In the genomic region with DNA sequence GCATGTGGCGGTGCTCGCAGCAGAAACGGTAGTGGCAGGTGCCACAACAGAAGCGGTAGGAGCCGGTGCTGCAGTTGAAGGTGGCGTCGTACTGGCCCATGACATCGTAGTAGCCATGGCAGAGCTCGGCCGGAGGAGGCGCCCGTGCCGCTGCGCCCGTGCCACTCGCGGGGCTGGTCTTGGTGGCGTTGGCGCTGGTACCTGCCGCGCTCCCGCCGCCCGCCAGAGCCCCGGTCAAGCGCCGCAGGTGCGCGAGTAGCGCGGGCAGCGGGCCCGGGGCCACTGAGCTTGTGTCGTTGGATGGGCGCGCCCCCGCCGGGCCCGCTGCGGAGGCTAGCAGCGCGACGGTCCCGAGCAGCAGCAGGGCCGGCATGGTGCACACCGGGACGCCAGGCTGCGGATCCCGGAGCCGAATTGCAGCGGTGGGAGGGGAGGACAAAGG, we compare ENCODE assay signal across 8 mouse cellular contexts. TPM values are rescaled to one million over a fixed set of nuclear protein-coding genes. Genes with fewer than 3 reads are reported as not detected.
DNase-seq lines count a peak whose midpoint lies in the region; ATAC-seq lines count a peak whose summit lies in the region.

No protein-coding gene starts in this region.

- DNase-seq in heart, adult 11 months = peak; percentile 92
- DNase-seq in heart, adult 8-10 months (ENCODE audit: low spot score) = no peak
- DNase-seq in cerebellum, adult 9-11 months = peak; percentile 90
- peak; percentile 47 for DNase-seq in gastrocnemius, postnatal 10 days
- no peak for DNase-seq in liver, embryonic 13.5 days
- peak; percentile 86 for DNase-seq in naive thymus-derived CD4-positive, alpha-beta T cell, adult 2 months (ENCODE audit: low read depth)

- peaks cover 45% of the 10 kb centered on the region for H3K27me3 ChIP-seq in intestine, embryonic 16.5 days (replicated peaks; ENCODE audit: control insufficient read depth, insufficient read depth, low read length)
- H3K27me3 ChIP-seq in liver, embryonic 13.5 days = peaks cover 88% of the 10 kb centered on the region
- peaks cover 32% of the 10 kb centered on the region for H3K27me3 ChIP-seq in stomach, embryonic 15.5 days (replicated peaks)

- under 1% methylated on average over 50 of the region's 51 CpGs for WGBS in intestine, embryonic 16.5 days
- WGBS in liver, embryonic 13.5 days (ENCODE audit: insufficient replicate concordance) = 2% methylated on average over 51 of the region's 51 CpGs
- WGBS in stomach, embryonic 15.5 days = under 1% methylated on average over 51 of the region's 51 CpGs

- peak; percentile 92 for ATAC-seq in intestine, embryonic 16.5 days
- ATAC-seq in liver, embryonic 13.5 days (ENCODE audit: low read depth) = no peak; the same call in 1 of the 2 replicates
- peak; percentile 86; the same call in 1 of the 2 replicates for ATAC-seq in stomach, embryonic 15.5 days (ENCODE audit: insufficient read depth, low FRiP score, low read depth)

- no peaks in the 10 kb centered on the region for H3K9me3 ChIP-seq in intestine, embryonic 16.5 days (ENCODE audit: control insufficient read depth, low read length)
- no peaks in the 10 kb centered on the region for H3K9me3 ChIP-seq in liver, embryonic 13.5 days (replicated peaks)
- no peaks in the 10 kb centered on the region for H3K9me3 ChIP-seq in stomach, embryonic 15.5 days

- H3K4me1 ChIP-seq in intestine, embryonic 16.5 days (ENCODE audit: control insufficient read depth, insufficient read depth, low read length) = peaks cover 8% of the 10 kb centered on the region; the same call in 1 of the 2 replicates
- H3K4me1 ChIP-seq in liver, embryonic 13.5 days (replicated peaks) = peaks cover 6% of the 10 kb centered on the region
- H3K4me1 ChIP-seq in stomach, embryonic 15.5 days = peaks cover 8% of the 10 kb centered on the region

- peak overlapping the region; percentile 92 for H3K4me2 ChIP-seq in intestine, embryonic 16.5 days (ENCODE audit: low read depth, low read length)
- peak overlapping the region; percentile 53 for H3K4me2 ChIP-seq in liver, embryonic 13.5 days
- H3K4me2 ChIP-seq in stomach, embryonic 15.5 days = peak overlapping the region; percentile 88

- H3K9ac ChIP-seq in intestine, embryonic 16.5 days (ENCODE audit: low read depth, low read length) = peak overlapping the region; percentile 61
- no peak overlapping the region for H3K9ac ChIP-seq in liver, embryonic 13.5 days
- H3K9ac ChIP-seq in stomach, embryonic 15.5 days = peak overlapping the region; percentile 16; the same call in 1 of the 2 replicates

- H3K36me3 ChIP-seq in intestine, embryonic 16.5 days (ENCODE audit: control insufficient read depth, insufficient read depth, low read length) = no peaks in the 10 kb centered on the region
- H3K36me3 ChIP-seq in liver, embryonic 13.5 days = no peaks in the 10 kb centered on the region
- H3K36me3 ChIP-seq in stomach, embryonic 15.5 days = no peaks in the 10 kb centered on the region

- H3K27ac ChIP-seq in intestine, embryonic 16.5 days (ENCODE audit: low read length) = no peak overlapping the region
- H3K27ac ChIP-seq in liver, embryonic 13.5 days = no peak overlapping the region
- H3K27ac ChIP-seq in stomach, embryonic 15.5 days = no peak overlapping the region

- H3K4me3 ChIP-seq in intestine, embryonic 16.5 days (ENCODE audit: low read length) = peak overlapping the region; percentile 52
- peak overlapping the region; percentile 36 for H3K4me3 ChIP-seq in liver, embryonic 13.5 days (replicated peaks)
- peak overlapping the region; percentile 46 for H3K4me3 ChIP-seq in stomach, embryonic 15.5 days (replicated peaks)

RNA-seq across cellular contexts. Expression of a gene that starts 8.1 kb away (rescaled TPM):
- total RNA-seq in heart, adult 8-10 months (2022) = under 1 TPM in 3 of 4 experiments, not detected in 1; 0.09 to 0.56 (median 0.25) TPM
- under 1 TPM; 0.12 to 0.18 TPM for total RNA-seq in gastrocnemius, postnatal 10 days (2021)
- polyA plus RNA-seq in intestine, embryonic 16.5 days (2015; fragmentation: Nextera tagmentation; extraction: Ambion mirVana) = 0.12 and 0.15 TPM in 2 replicates
- polyA plus RNA-seq in liver, embryonic 13.5 days (2015; fragmentation: Nextera tagmentation; extraction: Ambion mirVana) = not detected in 2 replicates
- polyA plus RNA-seq in stomach, embryonic 15.5 days (2015; fragmentation: Nextera tagmentation; extraction: Ambion mirVana) = 0.36 and 0.44 TPM in 2 replicates

RNA-seq across cellular contexts. Expression of a gene that starts 24.0 kb away (rescaled TPM):
- total RNA-seq in heart, adult 8-10 months (2022) = 100 to 1,000 TPM in 1 of 4 experiments, 10 to 100 TPM in 3; 76.2 to 103 (median 88.7) TPM
- 100 to 1,000 TPM in 1 of 2 experiments, 10 to 100 TPM in 1; 91.1 to 107 TPM for total RNA-seq in gastrocnemius, postnatal 10 days (2021)
- 238 and 256 TPM in 2 replicates for polyA plus RNA-seq in intestine, embryonic 16.5 days (2015; fragmentation: Nextera tagmentation; extraction: Ambion mirVana)
- 282 and 292 TPM in 2 replicates for polyA plus RNA-seq in liver, embryonic 13.5 days (2015; fragmentation: Nextera tagmentation; extraction: Ambion mirVana)
- polyA plus RNA-seq in stomach, embryonic 15.5 days (2015; fragmentation: Nextera tagmentation; extraction: Ambion mirVana) = 306 and 315 TPM in 2 replicates

RNA-seq across cellular contexts. Expression of a gene that starts 33.7 kb away (rescaled TPM):
- 1 to 10 TPM; 5.3 to 6.1 (median 6.0) TPM for total RNA-seq in heart, adult 8-10 months (2022)
- 1 to 10 TPM; 1.9 to 4.3 TPM for total RNA-seq in gastrocnemius, postnatal 10 days (2021)
- polyA plus RNA-seq in intestine, embryonic 16.5 days (2015; fragmentation: Nextera tagmentation; extraction: Ambion mirVana) = 17.8 and 22.9 TPM in 2 replicates
- polyA plus RNA-seq in liver, embryonic 13.5 days (2015; fragmentation: Nextera tagmentation; extraction: Ambion mirVana) = 3.1 and 3.8 TPM in 2 replicates
- 12.9 and 14.4 TPM in 2 replicates for polyA plus RNA-seq in stomach, embryonic 15.5 days (2015; fragmentation: Nextera tagmentation; extraction: Ambion mirVana)

RNA-seq across cellular contexts. Expression of a gene that starts 40.6 kb away (rescaled TPM):
- total RNA-seq in heart, adult 8-10 months (2022) = 10 to 100 TPM; 52.2 to 62.9 (median 54.4) TPM
- 10 to 100 TPM; 13.3 to 14.3 TPM for total RNA-seq in gastrocnemius, postnatal 10 days (2021)
- polyA plus RNA-seq in intestine, embryonic 16.5 days (2015; fragmentation: Nextera tagmentation; extraction: Ambion mirVana) = 1.4 TPM in 2 replicates
- polyA plus RNA-seq in liver, embryonic 13.5 days (2015; fragmentation: Nextera tagmentation; extraction: Ambion mirVana) = 0.45 and 0.52 TPM in 2 replicates
- polyA plus RNA-seq in stomach, embryonic 15.5 days (2015; fragmentation: Nextera tagmentation; extraction: Ambion mirVana) = 1.1 and 1.3 TPM in 2 replicates

RNA-seq across cellular contexts. Expression of a gene that starts 43.7 kb away (rescaled TPM):
- 100 to 1,000 TPM; 453 to 560 (median 508) TPM for total RNA-seq in heart, adult 8-10 months (2022)
- total RNA-seq in gastrocnemius, postnatal 10 days (2021) = 100 to 1,000 TPM; 796 to 873 TPM
- 320 and 345 TPM in 2 replicates for polyA plus RNA-seq in intestine, embryonic 16.5 days (2015; fragmentation: Nextera tagmentation; extraction: Ambion mirVana)
- polyA plus RNA-seq in liver, embryonic 13.5 days (2015; fragmentation: Nextera tagmentation; extraction: Ambion mirVana) = 242 and 279 TPM in 2 replicates
- 309 and 356 TPM in 2 replicates for polyA plus RNA-seq in stomach, embryonic 15.5 days (2015; fragmentation: Nextera tagmentation; extraction: Ambion mirVana)

Comparison
In these comparisons a context has a peak if more than half of its experiments do, and no peak if none do; other contexts are left out.
1. DNase-seq: peak in heart, adult 11 months (single experiment), cerebellum, adult 9-11 months (single experiment), gastrocnemius, postnatal 10 days (single experiment) and naive thymus-derived CD4-positive, alpha-beta T cell, adult 2 months (single experiment); none in heart, adult 8-10 months (single experiment) and liver, embryonic 13.5 days (single experiment).
2. Peak in every context shown above with its lines, with median percentiles within 50 percentile points of each other: H3K4me2 ChIP-seq and H3K4me3 ChIP-seq.